Mouse (Mus musculus) kidney, postnatal 0 days (tissue): ENCODE measurements around the gene Olfr969. TPM values are rescaled to one million over a fixed set of nuclear protein-coding genes. Genes with fewer than 3 reads are reported as not detected.
"Not testable (repeated sequence)": the region's sequence is repeated elsewhere in the genome, so short reads cannot be mapped to it uniquely, and the experiment has no call there.

Source experiments
- ATAC-seq: fragments of 200-750 bp; cut with Nextera tagmentation; replicated peaks from 2 replicates; pipeline ENCODE4 v1.8.0; 2017; ENCODE audit warnings: low read depth, moderate number of reproducible peaks, moderate TSS enrichment, moderate library complexity; ENCODE audit not compliant: low FRiP score
- DNase-seq: peaks from one replicate; pipeline ENCODE4 v3.0.0-alpha.2; 2016; ENCODE audit warnings: low spot score
- H3K27ac ChIP-seq: fragments of 300-500 bp; sonication (generic); 2 replicates; pipeline ENCODE4 v1.5.1; 2014; ENCODE audit warnings: mild to moderate bottlenecking
- H3K27me3 ChIP-seq: fragments of 300-500 bp; sonication (generic); 2 replicates; pipeline ENCODE4 v1.6.1; 2014; ENCODE audit warnings: low read length, mixed read lengths; ENCODE audit not compliant: insufficient read depth
- H3K36me3 ChIP-seq: fragments of 300-500 bp; sonication (generic); 2 replicates; pipeline ENCODE4 v1.6.1; 2014; ENCODE audit warnings: low read length, mixed read lengths; ENCODE audit not compliant: insufficient read depth
- H3K4me1 ChIP-seq: fragments of 300-500 bp; sonication (generic); replicated peaks from 2 replicates; pipeline ENCODE4 v1.6.1; 2014; ENCODE audit warnings: antibody characterized with exemption, low read length, mixed read lengths; ENCODE audit not compliant: insufficient read depth
- H3K4me2 ChIP-seq: fragments of 300-500 bp; sonication (generic); 2 replicates; pipeline ENCODE4 v1.6.1; 2014; ENCODE audit warnings: mild to moderate bottlenecking, low read length, moderate library complexity, mixed read lengths
- H3K4me3 ChIP-seq: fragments of 300-500 bp; sonication (generic); replicated peaks from 2 replicates; pipeline ENCODE4 v1.5.1; 2014; ENCODE audit warnings: low read depth, low read length
- H3K9ac ChIP-seq: fragments of 300-500 bp; sonication (generic); 2 replicates; pipeline ENCODE4 v1.6.1; 2014; ENCODE audit warnings: low read depth, low read length
- H3K9me3 ChIP-seq: fragments of 300-500 bp; sonication (generic); replicated peaks from 2 replicates; pipeline ENCODE4 v1.6.1; 2016; ENCODE audit warnings: low read length, inconsistent platforms, mixed read lengths
- CTCF ChIP-seq: IDR thresholded peaks from 2 replicates; pipeline ENCODE4 v1.5.1; 2016; ENCODE audit warnings: antibody characterized with exemption, low read depth, mild to moderate bottlenecking, moderate library complexity
- WGBS: fragments of 180-500 bp; shearing (Covaris S2); extraction: QIAGEN DNeasy Blood & Tissue Kit; methylation state at CpG from one replicate; pipeline ENCODE4 v1.1.7; 2014; 5-methylcytosine and 5-hydroxymethylcytosine counted together
- polyA plus RNA-seq: library from polyadenylated mRNA; unstranded; fragments of >200 nt; fragmentation: Nextera tagmentation; extraction: Ambion mirVana; gene quantifications from 2 replicates; pipeline ENCODE4 v1.2.1, GENCODE M21; 2015

The Olfr969 gene
- not detected in 2 replicates for polyA plus RNA-seq

DNA sequence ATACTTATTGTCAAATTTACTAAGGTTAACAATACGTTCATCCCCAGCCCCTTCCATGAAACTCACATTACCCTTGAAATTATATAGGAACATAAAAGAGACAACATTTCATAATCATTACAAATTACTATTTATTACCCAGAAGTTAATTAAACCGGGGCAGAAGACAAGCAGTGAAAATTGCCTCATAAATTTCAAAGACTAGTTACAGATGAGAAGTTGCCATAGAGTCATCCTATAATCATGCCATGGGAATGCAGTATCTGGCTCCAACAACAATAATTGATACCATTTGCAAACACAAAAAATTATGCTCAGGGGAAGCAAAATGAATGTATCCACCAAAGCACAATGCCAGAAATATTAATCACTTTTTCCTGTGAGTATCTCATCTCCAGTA lies at the start of gene Olfr969:
Olfr969 (plus strand) TSS at position 388 of the 400 bp plus-strand sequence.
- no peak within 1 kb of the TSS for H3K9ac ChIP-seq
- no peak within 1 kb of the TSS for H3K4me2 ChIP-seq
- H3K27ac ChIP-seq: no peak within 1 kb of the TSS
- no peaks in the 10 kb centered on the region for H3K36me3 ChIP-seq
- no peaks in the 10 kb centered on the region for H3K4me1 ChIP-seq
- ATAC-seq: no peak
- H3K4me3 ChIP-seq: no peak within 1 kb of the TSS
- H3K27me3 ChIP-seq: no peaks in the 10 kb centered on the region
- TF ChIP-seq CTCF: no peak
- DNase-seq: no peak
- H3K9me3 ChIP-seq: no peaks in the 10 kb centered on the region
- 59% methylated on average over 2 of the region's 2 CpGs for WGBS

DNA sequence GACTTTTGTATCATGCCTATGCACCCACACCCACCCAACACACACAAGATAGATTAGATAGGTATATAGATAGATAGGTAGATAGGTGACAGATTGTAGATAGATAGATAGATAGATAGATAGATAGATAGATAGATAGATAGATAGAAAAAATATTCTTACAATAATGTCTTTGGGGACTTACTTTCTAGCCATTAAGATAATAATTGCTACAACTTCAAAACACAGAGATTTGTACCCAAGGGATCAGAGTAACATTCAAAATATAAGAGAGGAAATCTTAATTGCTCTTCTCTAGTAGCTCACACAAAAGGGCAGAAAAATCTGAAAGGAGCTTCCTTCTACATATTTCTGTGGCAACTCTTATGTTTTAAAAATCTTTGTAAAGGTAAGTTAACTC lies 44.8 kb upstream of the Olfr969 start, which contains the start of gene Olfr967:
Olfr967 (plus strand) TSS at position 301 of the 400 bp plus-strand sequence.
- H3K27ac ChIP-seq: no peak within 1 kb of the TSS
- DNase-seq: no peak
- no peaks in the 10 kb centered on the region for H3K9me3 ChIP-seq
- TF ChIP-seq CTCF: no peak
- H3K4me3 ChIP-seq: no peak within 1 kb of the TSS
- H3K4me1 ChIP-seq: no peaks in the 10 kb centered on the region
- no peaks in the 10 kb centered on the region for H3K36me3 ChIP-seq
- ATAC-seq: no peak
- H3K4me2 ChIP-seq: no peak within 1 kb of the TSS
- H3K27me3 ChIP-seq: no peaks in the 10 kb centered on the region
- H3K9ac ChIP-seq: no peak within 1 kb of the TSS

DNA sequence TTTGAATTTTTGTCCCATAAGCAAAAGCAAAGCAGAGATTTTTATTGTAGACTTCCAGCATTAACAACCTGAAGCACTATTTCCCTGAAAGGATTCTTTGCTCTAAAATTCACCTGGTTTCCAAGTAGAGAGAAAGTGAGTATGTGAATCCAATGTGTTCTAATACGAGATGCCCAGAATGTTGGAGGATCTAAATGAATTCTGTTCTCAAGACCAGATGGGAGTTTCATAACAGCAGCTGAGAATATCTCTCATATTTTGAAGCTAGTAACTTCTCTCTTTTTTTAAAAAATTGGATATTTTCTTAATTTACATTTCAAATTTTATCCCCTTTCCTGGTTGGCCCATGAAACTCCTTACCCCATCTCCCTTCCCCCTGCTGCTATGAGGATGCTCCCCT lies 44.3 kb upstream of the Olfr969 start:
- Histone ChIP-seq H3K4me1 (no peaks in the 10 kb centered on the region), H3K9me3 (no peaks in the 10 kb centered on the region), H3K4me3 (no peak overlapping the region), H3K4me2 (no peak overlapping the region), H3K36me3 (no peaks in the 10 kb centered on the region), H3K27ac (no peak overlapping the region), H3K9ac (no peak overlapping the region), H3K27me3 (no peaks in the 10 kb centered on the region)
- DNase-seq (no peak), ATAC-seq (no peak)
- WGBS: 89% methylated on average over 1 of the region's 1 CpGs
- no peak for TF ChIP-seq CTCF

DNA sequence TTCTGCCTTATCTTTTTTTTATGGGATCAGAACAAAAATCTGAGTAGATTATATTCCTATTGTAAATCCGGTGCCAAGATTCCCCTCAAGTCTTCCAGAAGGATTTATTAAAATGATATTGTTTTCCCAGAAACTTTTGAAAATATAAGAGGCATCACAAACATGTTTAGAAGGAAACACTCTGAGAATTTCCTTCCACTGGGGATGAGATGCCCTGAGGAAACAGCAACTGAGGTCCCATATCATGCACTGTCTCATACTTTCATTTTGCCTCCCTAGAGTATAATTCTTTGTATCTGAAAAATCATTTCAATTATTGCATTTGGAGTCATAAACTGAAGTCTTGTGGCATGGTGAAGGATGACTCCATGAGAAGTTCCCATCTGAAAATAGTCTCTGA lies 7.6 kb upstream of the Olfr969 start, which contains the start of gene Olfr968:
Olfr968 (minus strand) TSS at position 101 of the 400 bp plus-strand sequence.
- H3K4me1 ChIP-seq: no peaks in the 10 kb centered on the region
- WGBS: 72% methylated on average over 1 of the region's 1 CpGs
- no peak within 1 kb of the TSS for H3K4me3 ChIP-seq
- no peak for TF ChIP-seq CTCF
- no peaks in the 10 kb centered on the region for H3K9me3 ChIP-seq
- ATAC-seq (no peak), DNase-seq (no peak)
- H3K4me2 ChIP-seq: no peak within 1 kb of the TSS
- H3K27ac ChIP-seq: no peak within 1 kb of the TSS
- no peak within 1 kb of the TSS for H3K9ac ChIP-seq
- H3K27me3 ChIP-seq: no peaks in the 10 kb centered on the region
- H3K36me3 ChIP-seq: no peaks in the 10 kb centered on the region

DNA sequence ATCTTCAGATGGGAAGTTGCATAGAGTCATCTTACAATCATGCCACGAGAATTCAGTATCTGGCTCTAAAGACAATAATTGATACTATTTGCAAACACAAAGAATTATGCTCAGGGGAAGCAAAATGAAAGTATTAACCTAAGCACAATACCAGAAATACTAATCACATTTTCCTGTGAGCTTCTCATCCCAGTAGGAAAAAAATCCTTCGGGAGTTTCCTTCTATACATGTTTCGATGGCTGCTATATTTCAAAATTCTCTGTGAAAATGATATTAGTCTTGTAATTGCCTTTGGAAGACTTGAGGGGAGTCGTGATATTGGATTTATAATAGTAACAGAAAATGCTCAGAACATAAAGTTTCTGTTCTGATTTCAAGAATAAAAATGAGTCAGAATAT lies 17.8 kb downstream of the Olfr969 start, which contains the start of gene Olfr970:
Olfr970 (plus strand) TSS at position 301 of the 400 bp plus-strand sequence.
- Histone ChIP-seq H3K27ac (no peak within 1 kb of the TSS), H3K4me2 (no peak within 1 kb of the TSS), H3K27me3 (no peaks in the 10 kb centered on the region), H3K4me3 (no peak within 1 kb of the TSS), H3K36me3 (no peaks in the 10 kb centered on the region), H3K9me3 (no peaks in the 10 kb centered on the region), H3K4me1 (no peaks in the 10 kb centered on the region), H3K9ac (no peak within 1 kb of the TSS)
- DNase-seq: no peak
- no peak for ATAC-seq
- 73% methylated on average over 4 of the region's 4 CpGs for WGBS
- TF ChIP-seq CTCF: no peak

DNA sequence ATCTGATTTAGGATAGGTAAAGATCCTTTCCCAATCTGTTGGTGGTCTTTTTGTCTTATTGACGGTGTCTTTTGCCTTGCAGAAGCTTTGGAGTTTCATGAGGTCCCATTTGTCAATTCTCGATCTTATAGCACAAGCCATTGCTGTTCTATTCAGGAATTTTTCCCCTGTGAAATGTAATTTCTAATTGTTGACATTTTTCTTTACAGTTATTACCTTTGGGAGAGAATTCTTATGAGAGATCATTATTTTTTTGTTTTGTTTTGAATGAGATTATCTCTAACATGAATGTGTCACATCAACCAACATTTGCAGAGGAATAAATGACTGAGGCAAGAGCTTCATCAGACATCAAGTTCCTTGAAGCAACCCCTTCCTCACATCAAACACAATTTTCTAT lies 45.8 kb downstream of the Olfr969 start, which contains the start of gene Olfr971:
Olfr971 (plus strand) TSS at position 301 of the 400 bp plus-strand sequence.
- H3K9ac ChIP-seq, H3K9me3 ChIP-seq, H3K27ac ChIP-seq, ATAC-seq, H3K36me3 ChIP-seq, H3K4me2 ChIP-seq, H3K4me3 ChIP-seq, DNase-seq, H3K4me1 ChIP-seq, H3K27me3 ChIP-seq: not testable (repeated sequence)
- WGBS: 83% methylated on average over 1 of the region's 2 CpGs

Other genes starting within 250 kb of the Olfr969 start
- not detected in 2 replicates for gene Olfr958, start 236.9 kb upstream of the Olfr969 start, polyA plus RNA-seq
- gene Olfr959, start 215.4 kb upstream of the Olfr969 start, polyA plus RNA-seq: not detected in 2 replicates
- gene AW551984, start 186.5 kb upstream of the Olfr969 start, polyA plus RNA-seq: 9.1 and 10.2 TPM in 2 replicates
- gene Olfr148, start 180.3 kb upstream of the Olfr969 start, polyA plus RNA-seq: not detected in 2 replicates
- not detected in 2 replicates for gene Olfr960, start 169.6 kb upstream of the Olfr969 start, polyA plus RNA-seq
- not detected in 2 replicates for gene Olfr961, start 145.9 kb upstream of the Olfr969 start, polyA plus RNA-seq
- gene Olfr963, start 123.7 kb upstream of the Olfr969 start, polyA plus RNA-seq: not detected in 2 replicates
- gene Olfr149, start 83.8 kb upstream of the Olfr969 start, polyA plus RNA-seq: not detected in 2 replicates
- not detected in 2 replicates for gene Olfr965, start 79.6 kb upstream of the Olfr969 start, polyA plus RNA-seq
- gene Olfr150, start 60.0 kb upstream of the Olfr969 start, polyA plus RNA-seq: not detected in 2 replicates
- not detected in 2 replicates for gene Olfr967, start 44.7 kb upstream of the Olfr969 start, polyA plus RNA-seq
- not detected in 2 replicates for gene Olfr968, start 7.7 kb upstream of the Olfr969 start, polyA plus RNA-seq
- not detected in 2 replicates for gene Olfr970, start 17.9 kb downstream of the Olfr969 start, polyA plus RNA-seq
- gene Olfr971, start 45.9 kb downstream of the Olfr969 start, polyA plus RNA-seq: not detected in 2 replicates
- gene Olfr972, start 75.5 kb downstream of the Olfr969 start, polyA plus RNA-seq: not detected in 2 replicates
- gene Olfr229, start 116.4 kb downstream of the Olfr969 start, polyA plus RNA-seq: not detected in 2 replicates
- not detected in 2 replicates for gene Olfr974, start 146.6 kb downstream of the Olfr969 start, polyA plus RNA-seq
- gene Olfr975, start 161.1 kb downstream of the Olfr969 start, polyA plus RNA-seq: not detected in 2 replicates
- gene Olfr976, start 170.2 kb downstream of the Olfr969 start, polyA plus RNA-seq: not detected in 2 replicates
- not detected in 2 replicates for gene Olfr978, start 201.2 kb downstream of the Olfr969 start, polyA plus RNA-seq
- not detected in 2 replicates for gene Olfr979, start 212.5 kb downstream of the Olfr969 start, polyA plus RNA-seq
- not detected in 2 replicates for gene Olfr980, start 218.6 kb downstream of the Olfr969 start, polyA plus RNA-seq
- not detected in 2 replicates for gene Olfr981, start 230.5 kb downstream of the Olfr969 start, polyA plus RNA-seq